Mouse (Mus musculus): ENCODE measurements at regions not wholly inside any gene's neighbourhood (a gene's known extent, or its start where the extent isn't known, plus 50 kb on each side); places are given as distances from the start of the nearest gene placed in this dataset.

- no peak overlapping the region for H3K4me2 ChIP-seq (replicated peaks; ENCODE audit: low read depth, low read length)
- no peaks in the 10 kb centered on the region for H3K9me3 ChIP-seq (ENCODE audit: control insufficient read depth, low read depth, low read length)
- H3K27ac ChIP-seq (ENCODE audit: low read length) = no peak overlapping the region
- H3K9ac ChIP-seq (replicated peaks; ENCODE audit: low read depth, low read length) = no peak overlapping the region
- H3K4me1 ChIP-seq (ENCODE audit: control insufficient read depth, insufficient read depth, low read length) = 0 out of 2 replicates have a peak, but pooled peaks cover 8% of the 10 kb centered on the region
- H3K27me3 ChIP-seq (ENCODE audit: control insufficient read depth, insufficient read depth, low read length) = no peaks in the 10 kb centered on the region
- no peak overlapping the region for H3K4me3 ChIP-seq (ENCODE audit: low read depth, low read length)
- H3K36me3 ChIP-seq (ENCODE audit: control insufficient read depth, insufficient read depth, low read length) = no peaks in the 10 kb centered on the region
- WGBS = 38% methylated on average over 2 of the region's 2 CpGs
- ATAC-seq (ENCODE audit: insufficient number of reproducible peaks, insufficient read depth, low FRiP score, low read depth) = no peak
Observed at GRCm38 (mm10) chr3:143104734-143105133, 222.9 kb upstream of the Pkn2 start.

GRCm38 (mm10) chr3:143103333-143103732 lies 221.5 kb upstream of the Pkn2 start:
- H3K36me3 ChIP-seq (ENCODE audit: control insufficient read depth, insufficient read depth, low read length) = no peaks in the 10 kb centered on the region
- H3K4me1 ChIP-seq (ENCODE audit: control insufficient read depth, insufficient read depth, low read length) = 0 out of 2 replicates have a peak, but pooled peaks cover 10% of the 10 kb centered on the region
- H3K4me2 ChIP-seq (replicated peaks; ENCODE audit: low read depth, low read length) = no peak overlapping the region
- no peak overlapping the region for H3K9ac ChIP-seq (replicated peaks; ENCODE audit: low read depth, low read length)
- H3K27me3 ChIP-seq (ENCODE audit: control insufficient read depth, insufficient read depth, low read length) = no peaks in the 10 kb centered on the region
- WGBS = 16% methylated on average over 3 of the region's 3 CpGs
- no peak overlapping the region for H3K4me3 ChIP-seq (ENCODE audit: low read depth, low read length)
- no peaks in the 10 kb centered on the region for H3K9me3 ChIP-seq (ENCODE audit: control insufficient read depth, low read depth, low read length)
- no peak overlapping the region for H3K27ac ChIP-seq (ENCODE audit: low read length)
- peak; percentile 71 for ATAC-seq (ENCODE audit: insufficient number of reproducible peaks, insufficient read depth, low FRiP score, low read depth)

GRCm38 (mm10) chr3:143100810-143101645 lies 219.2 kb upstream of the Pkn2 start:
- Histone ChIP-seq H3K27me3 (ENCODE audit: control insufficient read depth, insufficient read depth, low read length) (no peaks in the 10 kb centered on the region), H3K4me1 (ENCODE audit: control insufficient read depth, insufficient read depth, low read length) (0 out of 2 replicates have a peak, but pooled peaks cover 10% of the 10 kb centered on the region), H3K27ac (ENCODE audit: low read length) (no peak overlapping the region; the same call in 1 of the 2 replicates), H3K4me3 (ENCODE audit: low read depth, low read length) (peak overlapping the region; percentile 36), H3K9me3 (ENCODE audit: control insufficient read depth, low read depth, low read length) (no peaks in the 10 kb centered on the region), H3K4me2 (replicated peaks; ENCODE audit: low read depth, low read length) (peak overlapping the region; percentile 78), H3K9ac (replicated peaks; ENCODE audit: low read depth, low read length) (peak overlapping the region; percentile 22; the same call in 1 of the 2 replicates), H3K36me3 (ENCODE audit: control insufficient read depth, insufficient read depth, low read length) (no peaks in the 10 kb centered on the region)
- whole genome bisulfite sequencing = 3% methylated on average over 59 of the region's 59 CpGs
- ATAC-seq (ENCODE audit: insufficient number of reproducible peaks, insufficient read depth, low FRiP score, low read depth) = peak; percentile 35; the same call in 1 of the 2 replicates

- no peak; the same call in 1 of the 2 replicates for ATAC-seq (ENCODE audit: insufficient number of reproducible peaks, insufficient read depth, low FRiP score, low read depth)
- Histone ChIP-seq H3K9ac (replicated peaks; ENCODE audit: low read depth, low read length) (no peak overlapping the region), H3K27ac (ENCODE audit: low read length) (no peak overlapping the region; the same call in 1 of the 2 replicates), H3K4me3 (ENCODE audit: low read depth, low read length) (peak overlapping the region; percentile 36; the same call in 1 of the 2 replicates), H3K27me3 (ENCODE audit: control insufficient read depth, insufficient read depth, low read length) (no peaks in the 10 kb centered on the region), H3K4me2 (replicated peaks; ENCODE audit: low read depth, low read length) (peak overlapping the region; percentile 78), H3K9me3 (ENCODE audit: control insufficient read depth, low read depth, low read length) (no peaks in the 10 kb centered on the region), H3K4me1 (ENCODE audit: control insufficient read depth, insufficient read depth, low read length) (0 out of 2 replicates have a peak, but pooled peaks cover 10% of the 10 kb centered on the region), H3K36me3 (ENCODE audit: control insufficient read depth, insufficient read depth, low read length) (no peaks in the 10 kb centered on the region)
- 45% methylated on average over 7 of the region's 7 CpGs for WGBS
Observed at GRCm38 (mm10) chr3:143100203-143100602, 218.4 kb upstream of the Pkn2 start.

GRCm38 (mm10) chr3:143092206-143092605 lies 210.4 kb upstream of the Pkn2 start:
- WGBS = 52% methylated on average over 4 of the region's 4 CpGs
- no peak overlapping the region for H3K9ac ChIP-seq (replicated peaks; ENCODE audit: low read depth, low read length)
- H3K4me3 ChIP-seq (ENCODE audit: low read depth, low read length) = no peak overlapping the region
- no peak overlapping the region for H3K4me2 ChIP-seq (replicated peaks; ENCODE audit: low read depth, low read length)
- peaks cover 8% of the 10 kb centered on the region for H3K4me1 ChIP-seq (ENCODE audit: control insufficient read depth, insufficient read depth, low read length)
- no peaks in the 10 kb centered on the region for H3K36me3 ChIP-seq (ENCODE audit: control insufficient read depth, insufficient read depth, low read length)
- no peaks in the 10 kb centered on the region for H3K9me3 ChIP-seq (ENCODE audit: control insufficient read depth, low read depth, low read length)
- no peaks in the 10 kb centered on the region for H3K27me3 ChIP-seq (ENCODE audit: control insufficient read depth, insufficient read depth, low read length)
- no peak overlapping the region for H3K27ac ChIP-seq (ENCODE audit: low read length)
- ATAC-seq (ENCODE audit: insufficient number of reproducible peaks, insufficient read depth, low FRiP score, low read depth) = no peak

- Histone ChIP-seq H3K4me3 (ENCODE audit: low read depth, low read length) (no peak overlapping the region), H3K36me3 (ENCODE audit: control insufficient read depth, insufficient read depth, low read length) (no peaks in the 10 kb centered on the region), H3K9ac (replicated peaks; ENCODE audit: low read depth, low read length) (no peak overlapping the region), H3K9me3 (ENCODE audit: control insufficient read depth, low read depth, low read length) (no peaks in the 10 kb centered on the region), H3K27me3 (ENCODE audit: control insufficient read depth, insufficient read depth, low read length) (no peaks in the 10 kb centered on the region), H3K27ac (ENCODE audit: low read length) (peak overlapping the region; percentile 11; the same call in 1 of the 2 replicates), H3K4me2 (replicated peaks; ENCODE audit: low read depth, low read length) (no peak overlapping the region), H3K4me1 (ENCODE audit: control insufficient read depth, insufficient read depth, low read length) (peaks cover 8% of the 10 kb centered on the region)
- 19% methylated on average over 9 of the region's 9 CpGs for WGBS
- ATAC-seq (ENCODE audit: insufficient number of reproducible peaks, insufficient read depth, low FRiP score, low read depth) = peak; percentile 78
Observed at GRCm38 (mm10) chr3:143090886-143091285, 209.1 kb upstream of the Pkn2 start.

GRCm38 (mm10) chr3:143090316-143090715 lies 208.5 kb upstream of the Pkn2 start:
- Histone ChIP-seq H3K4me3 (ENCODE audit: low read depth, low read length) (no peak overlapping the region), H3K9me3 (ENCODE audit: control insufficient read depth, low read depth, low read length) (no peaks in the 10 kb centered on the region), H3K4me2 (replicated peaks; ENCODE audit: low read depth, low read length) (no peak overlapping the region), H3K27ac (ENCODE audit: low read length) (no peak overlapping the region), H3K9ac (replicated peaks; ENCODE audit: low read depth, low read length) (no peak overlapping the region), H3K36me3 (ENCODE audit: control insufficient read depth, insufficient read depth, low read length) (no peaks in the 10 kb centered on the region), H3K27me3 (ENCODE audit: control insufficient read depth, insufficient read depth, low read length) (no peaks in the 10 kb centered on the region), H3K4me1 (ENCODE audit: control insufficient read depth, insufficient read depth, low read length) (peaks cover 8% of the 10 kb centered on the region)
- WGBS = 67% methylated on average over 3 of the region's 3 CpGs
- ATAC-seq (ENCODE audit: insufficient number of reproducible peaks, insufficient read depth, low FRiP score, low read depth) = no peak

- Histone ChIP-seq H3K27me3 (ENCODE audit: control insufficient read depth, insufficient read depth, low read length) (no peaks in the 10 kb centered on the region), H3K9ac (replicated peaks; ENCODE audit: low read depth, low read length) (no peak overlapping the region), H3K9me3 (ENCODE audit: control insufficient read depth, low read depth, low read length) (no peaks in the 10 kb centered on the region), H3K4me3 (ENCODE audit: low read depth, low read length) (no peak overlapping the region), H3K4me2 (replicated peaks; ENCODE audit: low read depth, low read length) (no peak overlapping the region), H3K36me3 (ENCODE audit: control insufficient read depth, insufficient read depth, low read length) (no peaks in the 10 kb centered on the region), H3K27ac (ENCODE audit: low read length) (no peak overlapping the region), H3K4me1 (ENCODE audit: control insufficient read depth, insufficient read depth, low read length) (peaks cover 8% of the 10 kb centered on the region)
- 75% methylated on average over 3 of the region's 3 CpGs for WGBS
- ATAC-seq (ENCODE audit: insufficient number of reproducible peaks, insufficient read depth, low FRiP score, low read depth) = no peak
Observed at GRCm38 (mm10) chr3:143087786-143088185, 206.0 kb upstream of the Pkn2 start.

Measured in stomach, embryonic 14.5 days (tissue).